Mouse (Mus musculus): Measurements from ENCODE around the gene Mdm4.

DNA sequence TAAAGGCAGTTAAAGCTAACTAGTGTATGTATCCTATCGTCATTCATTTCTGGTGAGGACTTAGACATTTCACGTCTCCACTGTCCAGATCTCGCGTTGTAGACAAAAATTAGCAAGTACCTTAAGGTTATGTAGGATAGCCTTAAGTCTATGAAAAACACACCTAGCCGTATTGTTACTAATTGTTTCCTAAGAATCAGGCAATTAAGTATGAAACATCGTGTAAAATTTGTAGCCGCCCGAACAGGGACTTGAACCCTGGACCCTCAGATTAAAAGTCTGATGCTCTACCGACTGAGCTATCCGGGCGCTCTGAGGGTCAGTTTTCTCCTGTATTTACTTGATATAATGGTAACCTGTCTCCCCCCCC, 3.7 kb upstream of the Mdm4 start:
- TF ChIP-seq CTCF (IDR thresholded peaks at IDR 0.05; ENCODE audit: control insufficient read depth, insufficient read depth, insufficient read length) (no peak), USF1 (IDR thresholded peaks at IDR 0.05; ENCODE audit: low read depth) (no peak), MAX (IDR thresholded peaks at IDR 0.05) (no peak)

All from C2C12 (cell line).